Mouse (Mus musculus): Measurements from ENCODE around the gene Plk5. TPM values are rescaled to one million over a fixed set of nuclear protein-coding genes. Genes with fewer than 3 reads are reported as not detected.
A peak's percentile ranks its signal among the peaks of the same experiment; 100 is the strongest.
"Not testable (repeated sequence)": the region's sequence is repeated elsewhere in the genome, so short reads cannot be mapped to it uniquely, and the experiment has no call there.

Gene Plk5
- polyA plus RNA-seq, 1 experiment from 2014 or later: 0.23 TPM

- peaks cover 49% of the 10 kb centered on the region for H3K27me3 ChIP-seq
- no peak overlapping the region for H3K4me3 ChIP-seq (replicated peaks)
- ATAC-seq (ENCODE audit: low FRiP score): no peak
- H3K36me3 ChIP-seq (replicated peaks): no peaks in the 10 kb centered on the region
- no peak overlapping the region for H3K9ac ChIP-seq
- no peaks in the 10 kb centered on the region for H3K4me1 ChIP-seq
- H3K27ac ChIP-seq: no peak overlapping the region
- no peaks in the 10 kb centered on the region for H3K9me3 ChIP-seq
- H3K4me2 ChIP-seq: no peak overlapping the region
- 92% methylated on average over 12 of the region's 12 CpGs for WGBS
These were observed 20.0 kb upstream of the Plk5 start for GRCm38 (mm10) chr10:80336263-80336662.

- peaks cover 27% of the 10 kb centered on the region for H3K4me1 ChIP-seq
- H3K27ac ChIP-seq: no peak overlapping the region
- H3K9me3 ChIP-seq: no peaks in the 10 kb centered on the region
- H3K4me3 ChIP-seq (replicated peaks): no peak overlapping the region
- no peak overlapping the region for H3K4me2 ChIP-seq
- no peak; the same call in 1 of the 2 replicates for ATAC-seq (ENCODE audit: low FRiP score)
- H3K27me3 ChIP-seq: peaks cover 74% of the 10 kb centered on the region
- no peaks in the 10 kb centered on the region for H3K36me3 ChIP-seq (replicated peaks)
- H3K9ac ChIP-seq: no peak overlapping the region
- WGBS: 22% methylated on average over 19 of the region's 19 CpGs
These were observed 16.1 kb upstream of the Plk5 start for GRCm38 (mm10) chr10:80339941-80340750.

GRCm38 (mm10) chr10:80341026-80341425 lies 15.2 kb upstream of the Plk5 start:
- Histone ChIP-seq H3K27ac (no peak overlapping the region), H3K4me3 (replicated peaks) (0 out of 2 replicates have a peak overlapping the region, but pooled peaks have one; percentile 38), H3K27me3 (peaks cover 77% of the 10 kb centered on the region), H3K9ac (no peak overlapping the region), H3K36me3 (replicated peaks) (no peaks in the 10 kb centered on the region), H3K4me2 (no peak overlapping the region), H3K9me3 (no peaks in the 10 kb centered on the region), H3K4me1 (peaks cover 30% of the 10 kb centered on the region)
- ATAC-seq (ENCODE audit: low FRiP score): no peak
- WGBS: 9% methylated on average over 21 of the region's 21 CpGs

- H3K27me3 ChIP-seq: peaks cover 84% of the 10 kb centered on the region
- 0 out of 2 replicates have a peak overlapping the region, but pooled peaks have one; percentile 0 for H3K9ac ChIP-seq
- no peaks in the 10 kb centered on the region for H3K36me3 ChIP-seq (replicated peaks)
- H3K4me1 ChIP-seq: peaks cover 30% of the 10 kb centered on the region
- peak overlapping the region; percentile 57; the same call in 1 of the 2 replicates for H3K4me2 ChIP-seq
- H3K27ac ChIP-seq: no peak overlapping the region
- ATAC-seq (ENCODE audit: low FRiP score): no peak
- 3% methylated on average over 47 of the region's 47 CpGs for WGBS
- no peaks in the 10 kb centered on the region for H3K9me3 ChIP-seq
- H3K4me3 ChIP-seq (replicated peaks): peak overlapping the region; percentile 38
These were observed 14.6 kb upstream of the Plk5 start for GRCm38 (mm10) chr10:80341491-80342304.

GRCm38 (mm10) chr10:80342305-80342748 lies 13.9 kb upstream of the Plk5 start:
- no peaks in the 10 kb centered on the region for H3K9me3 ChIP-seq
- no peak overlapping the region for H3K27ac ChIP-seq
- 0 out of 2 replicates have a peak overlapping the region, but pooled peaks have one; percentile 0 for H3K9ac ChIP-seq
- peaks cover 30% of the 10 kb centered on the region for H3K4me1 ChIP-seq
- no peak; the same call in 1 of the 2 replicates for ATAC-seq (ENCODE audit: low FRiP score)
- WGBS: 1% methylated on average over 26 of the region's 26 CpGs
- peak overlapping the region; percentile 38 for H3K4me3 ChIP-seq (replicated peaks)
- H3K4me2 ChIP-seq: peak overlapping the region; percentile 57
- H3K36me3 ChIP-seq (replicated peaks): no peaks in the 10 kb centered on the region
- peaks cover 90% of the 10 kb centered on the region for H3K27me3 ChIP-seq

GRCm38 (mm10) chr10:80342749-80343424 lies 13.4 kb upstream of the Plk5 start:
- H3K27ac ChIP-seq: no peak overlapping the region
- under 1% methylated on average over 29 of the region's 33 CpGs for WGBS

GRCm38 (mm10) chr10:80343425-80343895 lies 12.8 kb upstream of the Plk5 start:
- no peak; the same call in 1 of the 2 replicates for ATAC-seq (ENCODE audit: low FRiP score)
- H3K27ac ChIP-seq: no peak overlapping the region
- no peaks in the 10 kb centered on the region for H3K9me3 ChIP-seq
- H3K36me3 ChIP-seq (replicated peaks): no peaks in the 10 kb centered on the region
- H3K27me3 ChIP-seq: peaks cover 94% of the 10 kb centered on the region
- H3K4me2 ChIP-seq: peak overlapping the region; percentile 57
- 32% methylated on average over 13 of the region's 13 CpGs for WGBS
- peaks cover 39% of the 10 kb centered on the region for H3K4me1 ChIP-seq
- H3K4me3 ChIP-seq (replicated peaks): peak overlapping the region; percentile 38
- no peak overlapping the region for H3K9ac ChIP-seq

More at GRCm38 (mm10) chr10:80342749-80343424, 13.4 kb upstream of the Plk5 start:
- H3K4me1 ChIP-seq: peaks cover 33% of the 10 kb centered on the region
- peaks cover 94% of the 10 kb centered on the region for H3K27me3 ChIP-seq
- no peaks in the 10 kb centered on the region for H3K9me3 ChIP-seq
- peak overlapping the region; percentile 57 for H3K4me2 ChIP-seq
- 0 out of 2 replicates have a peak overlapping the region, but pooled peaks have one; percentile 0 for H3K9ac ChIP-seq
- H3K4me3 ChIP-seq (replicated peaks): peak overlapping the region; percentile 38
- H3K36me3 ChIP-seq (replicated peaks): no peaks in the 10 kb centered on the region
- peak; percentile 76 for ATAC-seq (ENCODE audit: low FRiP score)

- WGBS: 44% methylated on average over 9 of the region's 9 CpGs
These were observed 12.1 kb upstream of the Plk5 start for GRCm38 (mm10) chr10:80344131-80344661.

GRCm38 (mm10) chr10:80345122-80345521 lies 11.1 kb upstream of the Plk5 start:
- Histone ChIP-seq H3K4me1 (peaks cover 47% of the 10 kb centered on the region), H3K27me3 (peaks cover 100% of the 10 kb centered on the region), H3K4me3 (replicated peaks) (no peak overlapping the region), H3K36me3 (replicated peaks) (no peaks in the 10 kb centered on the region), H3K9me3 (no peaks in the 10 kb centered on the region), H3K4me2 (no peak overlapping the region), H3K9ac (peak overlapping the region; percentile 21; the same call in 1 of the 2 replicates), H3K27ac (no peak overlapping the region)
- 2% methylated on average over 16 of the region's 16 CpGs for WGBS
- ATAC-seq (ENCODE audit: low FRiP score): no peak

More at GRCm38 (mm10) chr10:80344131-80344661, 12.1 kb upstream of the Plk5 start:
- H3K4me3 ChIP-seq (replicated peaks): no peak overlapping the region
- H3K9me3 ChIP-seq: no peaks in the 10 kb centered on the region
- no peak overlapping the region for H3K27ac ChIP-seq
- no peak overlapping the region for H3K9ac ChIP-seq
- peaks cover 99% of the 10 kb centered on the region for H3K27me3 ChIP-seq
- no peak for ATAC-seq (ENCODE audit: low FRiP score)
- no peaks in the 10 kb centered on the region for H3K36me3 ChIP-seq (replicated peaks)
- H3K4me1 ChIP-seq: peaks cover 46% of the 10 kb centered on the region
- H3K4me2 ChIP-seq: no peak overlapping the region

GRCm38 (mm10) chr10:80345929-80346328 lies 10.3 kb upstream of the Plk5 start:
- not testable (repeated sequence) for H3K9ac ChIP-seq; H3K9me3 ChIP-seq; H3K36me3 ChIP-seq (replicated peaks); ATAC-seq (ENCODE audit: low FRiP score); H3K4me2 ChIP-seq; H3K4me3 ChIP-seq (replicated peaks); H3K27ac ChIP-seq
- WGBS: 76% methylated on average over 6 of the region's 6 CpGs
- H3K4me1 ChIP-seq: peaks cover 47% of the 10 kb centered on the region
- H3K27me3 ChIP-seq: peaks cover 100% of the 10 kb centered on the region

GRCm38 (mm10) chr10:80347514-80347967 lies 8.7 kb upstream of the Plk5 start:
- 0 out of 2 replicates have a peak overlapping the region, but pooled peaks have one; percentile 15 for H3K4me3 ChIP-seq (replicated peaks)
- H3K4me1 ChIP-seq: peaks cover 36% of the 10 kb centered on the region
- H3K36me3 ChIP-seq (replicated peaks): no peaks in the 10 kb centered on the region
- no peaks in the 10 kb centered on the region for H3K9me3 ChIP-seq
- H3K4me2 ChIP-seq: no peak overlapping the region
- no peak for ATAC-seq (ENCODE audit: low FRiP score)
- peaks cover 100% of the 10 kb centered on the region for H3K27me3 ChIP-seq
- H3K9ac ChIP-seq: no peak overlapping the region
- WGBS: 11% methylated on average over 17 of the region's 17 CpGs
- H3K27ac ChIP-seq: no peak overlapping the region

All from forebrain, embryonic 12.5 days (tissue).